Mouse (Mus musculus) embryonic facial prominence, embryonic 10.5 days (tissue): ENCODE data around the gene Sae1. TPM values are rescaled to one million over a fixed set of nuclear protein-coding genes. Genes with fewer than 3 reads are reported as not detected.
A peak's percentile ranks its signal among the peaks of the same experiment; 100 is the strongest.

Source experiments
- DNase-seq: peaks from one replicate; pipeline ENCODE4 v3.0.0-alpha.2; 2017; ENCODE audit warnings: low spot score
- H3K27ac ChIP-seq: fragments of 300-500 bp; sonication (generic); replicated peaks from 2 replicates; pipeline ENCODE4 v1.5.1; 2016; ENCODE audit warnings: mild to moderate bottlenecking
- H3K27me3 ChIP-seq: fragments of 300-500 bp; sonication (generic); replicated peaks from 2 replicates; pipeline ENCODE4 v1.6.1; 2016; ENCODE audit warnings: low read depth, mild to moderate bottlenecking; ENCODE audit not compliant: poor library complexity, severe bottlenecking
- H3K36me3 ChIP-seq: fragments of 300-500 bp; sonication (generic); replicated peaks from 2 replicates; pipeline ENCODE4 v1.6.1; 2016; ENCODE audit warnings: mild to moderate bottlenecking, moderate library complexity
- H3K4me1 ChIP-seq: fragments of 300-500 bp; sonication (generic); 2 replicates; pipeline ENCODE4 v1.6.1; 2016
- H3K4me3 ChIP-seq: fragments of 300-500 bp; sonication (generic); 2 replicates; pipeline ENCODE4 v1.5.1; 2016; ENCODE audit warnings: mild to moderate bottlenecking, moderate library complexity
- H3K9me3 ChIP-seq: fragments of 300-500 bp; sonication (generic); 2 replicates; pipeline ENCODE4 v1.6.1; 2016; ENCODE audit warnings: mild to moderate bottlenecking
- WGBS: fragments of 180-500 bp; shearing (Covaris S2); methylation state at CpG from one replicate; pipeline ENCODE4 v1.1.7; 2016; 5-methylcytosine and 5-hydroxymethylcytosine counted together
- polyA plus RNA-seq: library from polyadenylated mRNA; unstranded; fragments of >200 nt; fragmentation: Nextera tagmentation; extraction: Ambion mirVana; gene quantifications from 2 replicates; pipeline ENCODE4 v1.2.1, GENCODE M21; 2016

Gene Sae1
- polyA plus RNA-seq, 1 experiment from 2014 or later: 479 TPM

DNA sequence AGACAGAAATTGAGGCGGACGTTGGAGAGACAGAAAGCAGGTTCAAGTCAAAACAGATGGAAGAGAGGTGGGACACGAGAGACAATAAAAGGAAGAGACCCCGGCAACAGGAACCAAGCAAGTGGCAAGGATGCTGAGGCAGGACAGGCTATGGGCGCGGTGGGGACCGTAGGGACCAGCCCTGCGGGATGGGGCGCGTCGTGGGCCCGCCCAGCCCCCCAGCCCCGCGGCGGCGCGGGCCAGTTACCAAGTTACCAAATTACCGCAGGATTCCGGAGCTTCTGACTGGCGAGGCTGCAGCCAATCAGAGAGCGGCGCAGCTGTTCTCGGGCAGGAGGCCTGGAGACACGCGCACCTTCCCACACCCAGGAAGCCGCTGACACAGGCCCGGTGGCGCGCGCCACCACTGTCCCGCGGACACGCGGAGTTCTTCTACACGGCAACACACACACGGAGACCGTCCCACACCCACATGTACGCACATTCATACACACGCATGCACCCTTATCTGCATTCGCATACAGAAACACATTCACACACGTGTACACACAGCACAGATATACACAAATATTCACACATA, 92.2 kb downstream of the Sae1 start:
- 2% methylated on average over 41 of the region's 41 CpGs for WGBS

DNA sequence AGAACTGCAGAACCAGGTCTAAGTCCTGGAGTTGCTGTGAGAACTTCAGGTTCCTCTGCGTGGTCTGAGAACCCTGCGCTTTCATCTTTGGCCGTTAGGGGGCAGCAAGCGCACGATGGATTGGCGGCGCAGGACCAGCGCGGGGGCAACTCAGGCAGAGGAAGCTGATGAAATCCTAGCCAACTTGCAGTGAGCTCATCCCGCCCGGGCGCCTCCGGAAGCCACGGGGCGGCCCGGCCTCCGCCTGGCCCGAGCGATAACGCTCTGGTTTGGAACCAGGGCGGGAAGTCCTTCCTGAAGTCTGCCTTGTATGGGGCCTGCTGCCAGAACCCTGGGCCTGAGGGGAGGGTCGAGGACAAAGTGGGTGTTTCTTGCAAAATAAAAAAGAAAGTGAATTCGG, 92.8 kb downstream of the Sae1 start:
- Histone ChIP-seq H3K4me1 (peaks cover 37% of the 10 kb centered on the region), H3K36me3 (no peaks in the 10 kb centered on the region), H3K27ac (peak overlapping the region; percentile 89), H3K4me3 (peak overlapping the region; percentile 61), H3K27me3 (peaks cover 5% of the 10 kb centered on the region; the same call in 1 of the 2 replicates), H3K9me3 (no peaks in the 10 kb centered on the region)
- under 1% methylated on average over 23 of the region's 23 CpGs for WGBS
- peak; percentile 95 for DNase-seq

More for the DNA sequence above, 92.2 kb downstream of the Sae1 start:
- peak overlapping the region; percentile 61 for H3K4me3 ChIP-seq
- peaks cover 41% of the 10 kb centered on the region for H3K4me1 ChIP-seq
- no peaks in the 10 kb centered on the region for H3K9me3 ChIP-seq
- H3K36me3 ChIP-seq: no peaks in the 10 kb centered on the region
- DNase-seq: peak; percentile 87
- peaks cover 5% of the 10 kb centered on the region; the same call in 1 of the 2 replicates for H3K27me3 ChIP-seq
- H3K27ac ChIP-seq: peak overlapping the region; percentile 89

- H3K4me3 ChIP-seq: peak overlapping the region; percentile 61; the same call in 1 of the 2 replicates
- no peaks in the 10 kb centered on the region for H3K36me3 ChIP-seq
- peak overlapping the region; percentile 89; the same call in 1 of the 2 replicates for H3K27ac ChIP-seq
- WGBS: 33% methylated on average over 4 of the region's 4 CpGs
- peak; percentile 42 for DNase-seq
- peaks cover 5% of the 10 kb centered on the region; the same call in 1 of the 2 replicates for H3K27me3 ChIP-seq
- H3K9me3 ChIP-seq: no peaks in the 10 kb centered on the region
- H3K4me1 ChIP-seq: peaks cover 32% of the 10 kb centered on the region
Observed at GRCm38 (mm10) chr7:16294346-16294745, 93.3 kb downstream of the Sae1 start.

DNA sequence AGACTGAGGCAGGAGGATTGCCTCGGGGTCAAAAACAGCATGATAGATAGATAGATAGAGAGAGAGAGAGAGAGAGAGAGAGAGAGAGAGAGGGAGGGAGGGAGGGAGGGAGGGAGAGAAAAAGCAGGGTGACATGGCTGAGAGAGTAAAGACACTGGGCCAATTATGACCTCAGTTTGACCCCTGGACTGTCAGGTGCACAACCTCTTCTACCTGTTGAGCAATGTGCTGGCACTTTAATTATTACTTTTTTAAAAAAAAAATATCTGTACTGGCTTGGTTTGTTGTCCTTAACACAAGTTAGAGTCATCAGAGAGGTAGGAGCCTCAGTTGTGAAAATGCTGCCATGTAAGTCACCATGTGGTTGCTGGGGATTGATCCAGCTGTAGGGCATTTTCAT, 99.8 kb downstream of the Sae1 start:
- WGBS: 81% methylated on average over 1 of the region's 1 CpGs
- DNase-seq: no peak
- Histone ChIP-seq H3K4me1 (peaks cover 14% of the 10 kb centered on the region), H3K27me3 (no peaks in the 10 kb centered on the region), H3K27ac (no peak overlapping the region), H3K9me3 (no peaks in the 10 kb centered on the region), H3K4me3 (no peak overlapping the region), H3K36me3 (peaks cover 16% of the 10 kb centered on the region)

- peaks cover 23% of the 10 kb centered on the region for H3K36me3 ChIP-seq
- H3K27me3 ChIP-seq: no peaks in the 10 kb centered on the region
- no peak for DNase-seq
- H3K4me1 ChIP-seq: peaks cover 14% of the 10 kb centered on the region
- peak overlapping the region; percentile 97 for H3K27ac ChIP-seq
- WGBS: 84% methylated on average over 2 of the region's 2 CpGs
- H3K4me3 ChIP-seq: peak overlapping the region; percentile 82
- H3K9me3 ChIP-seq: no peaks in the 10 kb centered on the region
Observed at GRCm38 (mm10) chr7:16287016-16287415, 100.6 kb downstream of the Sae1 start.

GRCm38 (mm10) chr7:16286026-16286961, 101.3 kb downstream of the Sae1 start, which contains the start of gene Ccdc9:
Ccdc9 (minus strand) TSS chr7:16286795.
- H3K9me3 ChIP-seq: no peaks in the 10 kb centered on the region
- H3K27ac ChIP-seq: peak within 1 kb of the TSS; percentile 97
- WGBS: under 1% methylated on average over 70 of the region's 70 CpGs
- H3K4me3 ChIP-seq: peak within 1 kb of the TSS; percentile 82
- H3K4me1 ChIP-seq: peaks cover 14% of the 10 kb centered on the region
- no peaks in the 10 kb centered on the region for H3K27me3 ChIP-seq
- peaks cover 31% of the 10 kb centered on the region for H3K36me3 ChIP-seq
- DNase-seq: peak; percentile 100

DNA sequence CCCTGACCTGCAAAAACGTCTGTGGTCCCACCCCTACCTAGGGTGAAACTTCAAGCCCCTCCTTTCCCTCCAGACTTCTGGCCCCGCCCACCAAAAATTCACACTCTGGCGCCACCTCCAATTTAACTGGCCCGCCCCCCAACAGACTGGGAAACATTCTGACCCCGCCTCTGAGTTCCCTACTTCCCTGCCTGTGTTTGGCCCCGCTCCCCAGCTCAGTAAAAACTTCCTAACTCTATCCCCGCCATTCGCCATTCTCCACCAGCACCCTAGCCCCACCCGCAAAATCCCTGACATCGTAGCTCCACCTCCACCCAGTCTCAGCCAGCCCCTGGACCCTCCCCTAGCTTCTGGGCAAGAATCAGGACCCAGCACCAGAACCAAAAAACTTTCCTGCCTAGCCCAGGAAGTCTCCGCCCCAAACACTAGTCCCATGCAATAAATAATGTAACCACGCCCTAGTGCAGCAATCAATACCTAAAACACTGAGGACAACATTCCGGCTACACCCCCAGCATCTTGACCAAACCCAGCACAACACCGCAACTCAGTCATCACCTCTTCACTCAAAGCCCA, 102.1 kb downstream of the Sae1 start:
- H3K4me1 ChIP-seq: peaks cover 14% of the 10 kb centered on the region
- H3K27me3 ChIP-seq: no peaks in the 10 kb centered on the region
- H3K4me3 ChIP-seq: peak overlapping the region; percentile 82
- peak; percentile 66 for DNase-seq
- H3K9me3 ChIP-seq: no peaks in the 10 kb centered on the region
- peak overlapping the region; percentile 97; the same call in 1 of the 2 replicates for H3K27ac ChIP-seq
- peaks cover 38% of the 10 kb centered on the region for H3K36me3 ChIP-seq
- 5% methylated on average over 14 of the region's 14 CpGs for WGBS

DNA sequence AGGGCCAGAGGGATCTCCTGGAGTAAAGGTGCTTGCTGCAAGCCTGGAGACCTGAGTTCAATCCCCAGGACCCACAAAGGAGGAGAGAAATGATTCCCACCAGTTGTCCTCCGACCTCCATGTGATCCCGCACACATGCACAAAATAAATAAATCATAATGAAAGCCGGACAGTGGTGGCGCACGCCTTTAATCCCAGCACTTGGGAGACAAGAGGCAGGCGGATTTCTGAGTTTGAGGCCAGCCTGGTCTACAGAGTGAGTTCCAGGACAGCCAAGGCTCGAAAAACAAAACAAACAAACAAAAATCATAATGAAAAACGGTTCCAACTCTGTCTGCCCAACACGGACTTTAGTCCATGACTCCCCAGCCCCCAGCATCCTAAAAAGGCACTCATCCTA, 102.7 kb downstream of the Sae1 start:
- WGBS: 75% methylated on average over 9 of the region's 9 CpGs

DNA sequence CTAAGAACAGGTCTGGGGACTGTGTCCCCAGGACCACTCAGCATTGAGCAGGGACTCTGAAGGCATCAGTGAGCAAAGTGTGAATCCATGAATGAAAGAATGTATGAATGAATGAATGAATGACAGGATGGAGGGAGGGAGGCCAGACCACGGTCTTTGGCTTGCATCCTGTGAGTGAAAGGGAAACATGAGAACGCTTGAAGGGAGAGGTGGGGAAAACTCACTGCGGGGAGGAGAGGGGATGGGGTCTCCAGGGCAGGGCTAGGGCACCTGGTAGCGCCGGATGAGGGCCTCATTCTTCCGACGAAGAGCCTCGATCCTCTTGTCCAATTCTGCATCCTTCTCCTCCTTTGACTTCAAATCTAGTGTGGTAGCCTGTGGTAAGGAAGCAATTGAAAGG, 103.6 kb downstream of the Sae1 start:
- H3K27me3 ChIP-seq: no peaks in the 10 kb centered on the region
- H3K27ac ChIP-seq: no peak overlapping the region
- peaks cover 52% of the 10 kb centered on the region for H3K36me3 ChIP-seq
- WGBS: 90% methylated on average over 8 of the region's 8 CpGs
- H3K4me3 ChIP-seq: no peak overlapping the region
- peaks cover 14% of the 10 kb centered on the region for H3K4me1 ChIP-seq
- no peak for DNase-seq
- no peaks in the 10 kb centered on the region for H3K9me3 ChIP-seq

More for the DNA sequence above, 102.7 kb downstream of the Sae1 start:
- Histone ChIP-seq H3K4me1 (peaks cover 14% of the 10 kb centered on the region), H3K27ac (0 out of 2 replicates have a peak overlapping the region, but pooled peaks have one; percentile 97), H3K9me3 (no peaks in the 10 kb centered on the region), H3K36me3 (peaks cover 44% of the 10 kb centered on the region), H3K4me3 (peak overlapping the region; percentile 82), H3K27me3 (no peaks in the 10 kb centered on the region)
- no peak for DNase-seq

DNA sequence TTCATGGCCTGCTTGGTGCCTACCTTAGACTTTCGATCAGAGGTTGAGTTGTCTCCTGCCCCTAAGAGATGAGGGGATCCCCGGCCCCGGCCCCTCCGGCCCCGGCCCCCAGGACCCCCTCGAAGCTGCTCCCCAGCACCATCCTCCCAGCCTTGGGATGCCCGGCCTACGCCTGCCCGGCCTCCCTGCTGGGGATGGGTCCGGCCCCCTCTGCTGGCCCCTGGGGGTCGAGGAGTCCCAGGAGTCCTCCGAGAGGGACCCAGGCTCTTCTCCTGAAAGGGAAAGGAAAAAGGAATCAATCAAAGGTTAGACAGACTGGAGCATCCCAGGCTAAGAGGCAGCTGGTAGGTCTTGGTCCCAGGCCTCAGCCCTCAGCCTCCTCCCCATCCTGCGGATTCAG, 105.3 kb downstream of the Sae1 start:
- Histone ChIP-seq H3K36me3 (peaks cover 68% of the 10 kb centered on the region), H3K27ac (no peak overlapping the region), H3K4me3 (no peak overlapping the region), H3K9me3 (no peaks in the 10 kb centered on the region), H3K27me3 (no peaks in the 10 kb centered on the region), H3K4me1 (peaks cover 14% of the 10 kb centered on the region)
- DNase-seq: no peak
- WGBS: 92% methylated on average over 13 of the region's 13 CpGs

DNA sequence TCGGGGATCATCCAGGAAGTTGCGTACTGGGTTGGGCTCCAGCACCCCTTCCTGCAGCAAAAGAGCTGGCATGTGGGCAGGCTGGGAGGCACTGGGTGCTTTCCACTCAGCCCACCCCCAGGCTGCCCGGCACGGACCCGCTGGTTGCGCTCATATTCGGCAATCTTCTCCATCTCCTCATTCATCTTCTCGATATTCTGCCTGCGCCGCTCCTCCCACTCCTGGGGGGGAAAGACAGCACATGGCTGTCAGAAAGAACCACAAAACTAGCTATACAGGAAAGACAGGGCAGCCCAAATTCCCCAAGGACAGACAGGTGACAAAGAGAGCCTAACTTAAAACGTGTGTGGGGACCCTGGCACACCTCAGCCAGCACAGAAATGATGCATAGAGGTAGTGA, 106.9 kb downstream of the Sae1 start:
- 0 out of 2 replicates have a peak, but pooled peaks cover under 1% of the 10 kb centered on the region for H3K27me3 ChIP-seq
- no peak overlapping the region for H3K4me3 ChIP-seq
- no peak overlapping the region for H3K27ac ChIP-seq
- no peaks in the 10 kb centered on the region for H3K9me3 ChIP-seq
- 93% methylated on average over 11 of the region's 11 CpGs for WGBS
- peaks cover 84% of the 10 kb centered on the region for H3K36me3 ChIP-seq
- peaks cover 11% of the 10 kb centered on the region for H3K4me1 ChIP-seq
- no peak for DNase-seq
